Mouse (Mus musculus) heart, postnatal 25 days (tissue): ENCODE data around the gene Hdac8. TPM values are rescaled to one million over a fixed set of nuclear protein-coding genes. Genes with fewer than 3 reads are reported as not detected.

Experiments used
- DNase-seq: peaks from one replicate; pipeline ENCODE4 v3.0.0; 2022; ENCODE audit warnings: low spot score
- intact Hi-C: fragments of 180-260 bp; cut with DNase I; formaldehyde crosslinking; loops from one replicate; pipeline ENCODE4 v1.15.1; 2025
- total RNA-seq, 2 experiments: library from RNA; stranded (reverse); gene quantifications; 2 replicates each; pipeline ENCODE4 v1.2.3; 2021

The Hdac8 gene
- total RNA-seq, 2 experiments from 2014 or later: 3.2 to 3.9 TPM

DNA sequence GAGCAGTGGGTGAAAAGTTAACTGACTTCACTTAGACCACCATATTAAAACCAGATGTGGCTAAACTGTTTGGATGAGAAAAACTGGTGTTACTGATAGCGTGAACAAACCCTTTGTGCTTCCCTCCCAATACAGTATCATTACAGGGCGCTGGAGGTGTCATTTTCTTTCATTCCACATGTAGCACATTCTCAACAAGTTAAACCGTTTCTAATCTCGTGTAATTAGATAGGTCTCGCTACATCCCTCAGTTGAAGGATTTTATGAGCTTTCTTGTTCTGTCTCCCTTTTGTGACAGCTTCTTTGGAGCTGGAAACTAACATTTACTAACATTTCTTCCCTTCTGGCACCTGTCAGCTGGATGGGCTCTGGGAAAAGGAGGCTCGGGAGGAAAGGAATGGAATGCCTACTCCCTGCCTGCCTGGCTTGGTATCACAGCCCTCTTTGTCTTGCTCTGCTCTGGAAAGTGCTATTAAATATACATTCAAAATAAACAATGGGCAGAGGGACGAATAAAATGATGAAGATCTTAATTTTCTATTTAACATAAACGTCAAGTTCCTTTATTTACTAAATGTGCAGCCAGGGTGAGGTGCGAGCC lies 156.2 kb downstream of the Hdac8 start:
- intact Hi-C loops: no loop called here
- DNase-seq: no peak

DNA sequence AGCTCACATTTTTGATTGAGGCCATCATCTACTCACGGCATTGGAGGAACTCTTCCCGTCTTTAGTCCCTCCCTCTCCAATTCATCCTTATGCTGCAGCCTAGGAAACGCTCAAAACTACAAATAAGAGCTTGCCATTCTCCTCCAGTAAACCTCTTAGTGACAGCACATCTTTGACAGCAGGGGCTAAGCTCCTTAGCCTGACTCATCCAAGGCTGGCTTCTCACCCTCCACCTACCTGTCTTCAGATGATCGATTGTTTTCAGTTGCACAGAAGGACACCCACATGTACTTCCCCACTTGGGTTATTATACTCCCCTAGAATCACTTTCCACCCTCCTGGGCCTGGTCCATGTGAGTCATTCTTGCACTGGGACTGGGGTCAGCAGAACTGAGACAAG lies 163.5 kb downstream of the Hdac8 start:
- intact Hi-C loops: no loop called here

DNA sequence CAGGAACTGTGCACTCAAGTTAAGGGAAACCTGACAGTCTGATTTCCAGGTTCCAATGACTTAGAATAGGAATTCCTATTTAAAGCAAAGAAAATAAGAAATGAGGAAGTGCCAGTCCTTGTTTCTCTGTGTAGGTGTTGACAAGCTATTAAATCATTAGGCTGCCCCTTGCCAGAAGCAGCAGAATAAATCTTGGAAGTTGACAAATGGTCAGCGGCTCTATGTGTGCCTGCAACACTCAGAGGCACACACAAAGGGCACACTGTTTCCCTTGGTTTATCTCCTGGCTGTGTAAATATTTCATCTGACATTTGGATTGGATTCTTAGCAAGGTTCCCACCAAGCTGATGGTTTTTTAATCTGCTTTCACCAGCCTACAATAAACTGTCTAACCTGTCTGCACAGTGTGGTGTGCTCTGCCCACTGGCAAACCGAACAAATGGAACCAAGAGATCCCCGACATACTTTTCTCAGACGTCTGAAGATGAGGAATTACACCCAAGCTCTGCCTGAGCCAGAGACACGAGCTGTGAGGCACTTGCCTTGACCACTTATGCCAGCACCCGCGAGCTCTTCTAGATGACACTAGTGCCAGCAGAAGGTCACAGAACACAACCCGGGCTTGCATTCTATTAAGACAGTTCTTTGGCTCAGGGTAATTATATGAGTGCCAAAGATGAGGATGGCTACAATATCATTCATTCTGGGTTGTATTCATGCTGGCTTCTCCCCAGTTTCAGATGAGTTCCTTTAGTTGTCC lies 165.6 kb downstream of the Hdac8 start:
- intact Hi-C loops: no loop called here
- DNase-seq: no peak

More for the DNA sequence above, 163.5 kb downstream of the Hdac8 start:
- no peak for DNase-seq

DNA sequence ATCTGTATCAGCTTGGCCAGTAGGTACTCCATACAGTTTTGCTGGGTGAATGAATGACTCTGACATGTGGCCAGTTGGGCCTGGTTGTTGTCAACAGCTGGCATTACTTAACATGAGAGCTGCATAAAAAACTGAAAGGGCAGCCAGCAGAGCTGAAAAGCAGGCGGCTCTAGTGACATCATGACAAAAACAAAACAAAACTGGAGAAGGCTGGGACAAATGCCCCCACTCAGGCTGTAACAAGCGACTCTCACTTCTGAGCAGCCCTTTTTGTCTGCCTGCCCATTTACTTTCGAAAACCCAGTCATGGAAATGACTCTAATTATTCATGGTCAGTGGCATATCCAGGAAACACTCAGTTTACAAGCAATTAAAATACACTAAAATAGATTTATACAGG lies 185.5 kb downstream of the Hdac8 start:
- intact Hi-C loops: no loop called here
- no peak for DNase-seq

DNA sequence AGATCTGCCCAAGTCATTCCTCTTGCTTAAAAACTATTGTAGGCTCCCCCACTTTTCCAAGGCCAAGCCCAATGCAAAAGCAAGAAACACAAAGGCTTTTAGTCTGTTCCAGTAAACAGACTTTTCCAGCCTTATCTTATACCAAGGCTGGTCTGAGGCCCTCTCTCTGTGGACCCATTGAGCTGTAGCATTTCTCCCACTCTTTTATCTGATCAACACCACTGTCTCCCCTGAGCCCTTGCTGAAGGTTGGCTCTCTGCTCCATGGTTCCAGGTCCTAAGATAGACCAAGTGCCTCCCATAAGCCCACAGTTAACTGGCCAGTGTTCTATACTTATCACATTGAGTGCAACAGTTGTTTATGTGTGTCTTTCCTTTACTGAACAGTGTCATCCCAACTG lies 185.9 kb downstream of the Hdac8 start:
- intact Hi-C loops: no loop called here

DNA sequence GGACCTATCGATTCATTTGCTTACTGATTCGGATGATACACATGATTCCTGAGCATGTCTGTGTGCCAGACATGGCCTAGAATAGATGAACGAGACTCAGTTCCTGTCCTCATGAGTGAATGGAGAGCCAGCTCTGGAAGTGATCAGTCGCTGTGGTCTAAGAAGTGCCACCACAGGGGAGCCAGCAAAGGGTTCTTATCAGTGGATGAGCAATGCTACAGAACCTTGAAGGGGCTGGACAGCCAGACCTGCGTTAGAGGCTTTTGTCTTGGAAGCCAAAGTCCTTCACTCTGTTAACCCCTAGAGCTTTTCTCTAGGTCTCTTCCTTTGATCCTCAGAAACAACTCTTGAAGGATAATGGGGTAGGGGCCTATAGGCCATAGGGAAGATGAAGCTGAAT lies 186.4 kb downstream of the Hdac8 start:
- no peak for DNase-seq
- intact Hi-C loops: no loop called here

More for the DNA sequence above, 185.9 kb downstream of the Hdac8 start:
- no peak for DNase-seq

DNA sequence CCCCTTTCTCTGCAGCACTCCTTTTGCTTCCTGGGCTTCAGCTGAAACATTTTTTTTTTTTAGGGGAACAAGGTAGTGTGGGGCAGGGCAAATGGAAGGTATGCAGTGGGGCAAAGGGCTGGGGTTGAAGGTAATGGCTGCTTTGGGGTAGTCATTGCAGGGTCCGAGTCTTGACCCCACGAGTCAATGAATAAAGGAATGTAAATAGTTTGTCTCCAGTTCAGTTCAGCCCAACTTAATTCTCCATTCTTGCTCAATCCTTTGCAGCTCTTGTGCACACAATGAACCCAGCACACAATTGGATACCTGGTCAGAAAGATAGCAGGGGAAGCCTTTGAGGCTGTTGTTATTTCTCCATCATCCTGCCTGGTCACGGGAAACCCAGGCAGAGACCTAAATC lies 194.0 kb downstream of the Hdac8 start:
- intact Hi-C loops: no loop called here
- no peak for DNase-seq

DNA sequence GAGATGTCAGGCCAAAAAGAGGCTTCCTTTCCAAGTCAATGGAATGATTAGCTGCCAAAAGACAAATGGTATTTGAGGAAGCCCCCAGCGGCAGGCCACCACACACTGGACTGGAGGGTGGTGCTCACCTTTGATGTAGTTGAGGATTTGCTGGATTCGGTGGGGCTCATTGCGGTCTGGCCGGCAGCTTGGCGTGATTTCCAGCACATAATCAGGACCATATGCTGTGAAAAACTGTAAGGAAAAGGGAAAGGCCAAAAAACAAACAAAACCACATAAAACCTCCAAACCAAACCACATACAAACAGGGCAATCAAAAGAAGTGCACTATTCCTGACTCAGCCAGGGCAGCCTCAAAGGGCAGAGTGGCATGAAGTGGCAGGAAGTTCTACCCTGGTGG lies 197.6 kb downstream of the Hdac8 start:
- no peak for DNase-seq
- intact Hi-C loops: no loop called here

DNA sequence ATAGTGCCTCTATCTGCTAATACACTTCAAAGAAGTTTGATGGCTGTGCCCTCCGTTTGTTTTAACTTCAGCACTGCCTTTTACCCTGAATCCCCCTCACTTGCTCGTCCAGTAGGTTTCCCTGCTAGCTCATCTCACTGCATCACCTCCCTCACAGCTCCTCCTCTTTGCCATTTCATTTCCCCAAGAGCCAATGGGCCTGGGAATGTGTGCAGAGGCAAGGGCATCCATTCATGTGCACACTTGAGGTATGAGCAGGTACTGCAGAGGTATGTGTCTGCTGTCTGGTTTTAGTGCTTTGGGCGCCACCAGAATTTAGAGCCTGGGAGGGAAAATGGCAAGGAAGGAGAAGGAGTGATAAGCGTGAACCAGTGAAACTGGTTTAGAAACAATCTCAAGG lies 199.4 kb downstream of the Hdac8 start:
- DNase-seq: no peak
- intact Hi-C loops: no loop called here

DNA sequence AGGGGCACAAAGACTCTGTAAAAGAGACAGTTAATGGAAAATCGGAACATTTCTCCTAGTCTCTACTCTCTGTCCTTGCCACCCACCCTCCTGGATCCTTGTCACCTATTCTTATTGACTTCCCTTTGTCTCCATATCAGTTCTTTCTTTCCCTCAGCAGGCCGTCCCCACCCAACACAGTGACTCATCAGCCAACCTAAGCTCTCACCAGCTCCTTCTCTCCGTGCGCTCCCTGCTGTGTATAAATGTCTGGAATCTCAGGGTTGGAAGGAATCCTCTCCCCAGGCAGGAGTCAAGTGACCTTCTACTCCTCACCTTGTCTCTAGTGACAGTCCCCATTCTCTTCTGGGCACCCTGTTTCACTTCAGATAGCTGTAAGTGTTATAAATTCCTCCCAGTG lies 200.2 kb downstream of the Hdac8 start:
- no peak for DNase-seq
- intact Hi-C loops: no loop called here

DNA sequence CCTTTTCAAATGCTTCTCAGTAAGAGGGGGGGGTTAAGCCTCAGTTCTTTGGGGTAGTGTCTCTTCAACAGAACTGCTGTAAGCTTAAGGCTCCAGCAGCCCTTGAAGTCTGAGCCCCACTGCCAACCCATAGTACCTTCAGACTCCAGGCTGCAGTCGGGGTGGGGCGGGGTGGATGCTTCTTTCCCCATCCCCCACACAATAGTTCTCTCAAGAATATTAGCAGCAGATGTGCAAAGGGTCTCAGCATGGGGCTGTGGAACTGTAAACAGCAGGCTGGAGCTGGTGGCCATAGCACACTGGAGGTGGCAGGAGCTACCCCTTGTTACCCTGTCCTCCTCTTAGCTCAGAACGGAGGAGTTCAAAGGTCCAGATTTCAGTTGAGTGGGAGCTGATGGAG lies 202.7 kb downstream of the Hdac8 start:
- DNase-seq: no peak
- intact Hi-C loops: no loop called here

DNA sequence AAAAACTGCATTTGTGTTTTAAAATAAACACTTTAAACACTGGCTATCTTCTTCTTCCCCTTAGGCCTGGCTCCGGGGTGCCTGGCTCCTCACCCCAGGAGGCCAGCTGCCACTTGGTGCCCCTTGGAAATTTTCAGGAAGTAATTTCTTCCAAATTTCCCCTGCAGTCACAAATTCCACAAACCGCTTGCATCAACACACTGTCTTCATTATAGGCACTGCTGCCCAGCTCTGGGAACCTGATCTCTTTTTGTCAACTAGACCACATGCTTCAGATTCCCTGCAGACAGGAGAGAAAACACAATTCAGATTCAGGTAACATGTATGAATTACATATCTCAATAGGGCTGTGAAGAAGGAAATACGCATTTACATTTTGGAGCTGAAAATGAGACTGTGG lies 220.3 kb downstream of the Hdac8 start:
- DNase-seq: no peak
- intact Hi-C loops: no loop called here

DNA sequence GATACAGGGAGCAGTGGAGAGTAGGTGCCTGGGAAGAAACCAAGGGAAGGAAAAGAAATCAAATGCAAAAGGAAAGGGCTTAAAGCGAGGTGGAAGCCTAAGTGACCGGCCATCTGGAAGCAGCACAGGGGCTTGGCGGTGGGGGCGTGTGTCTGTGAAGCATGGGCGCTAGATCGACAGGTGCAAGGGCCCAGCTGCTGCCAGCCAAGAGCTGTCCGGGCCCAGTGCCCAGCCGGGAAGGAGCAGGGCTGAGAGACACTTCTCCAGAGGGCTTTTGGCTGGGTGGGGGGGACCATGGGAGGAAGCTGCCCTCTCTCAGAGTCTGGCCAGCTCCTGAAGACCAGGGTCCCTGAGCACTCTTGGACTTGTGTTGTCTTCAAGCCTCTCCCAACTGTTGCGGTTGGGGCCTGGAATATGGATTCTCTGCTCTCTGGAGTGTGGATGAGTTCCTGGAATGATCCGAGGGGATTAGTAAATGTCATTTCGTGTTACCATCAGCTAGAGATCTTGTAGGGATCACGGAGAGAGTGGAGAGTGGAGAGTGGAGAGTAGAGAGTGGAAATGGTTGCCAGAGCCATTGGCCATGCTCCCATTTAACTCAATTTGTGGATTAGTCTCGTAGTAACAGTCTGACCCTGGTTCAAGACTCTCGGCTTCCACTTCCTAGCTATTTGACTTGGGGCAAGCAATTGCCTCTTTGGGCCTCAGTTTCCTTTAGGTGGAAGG lies 242.4 kb downstream of the Hdac8 start:
- intact Hi-C loops: no loop called here
- no peak for DNase-seq

DNA sequence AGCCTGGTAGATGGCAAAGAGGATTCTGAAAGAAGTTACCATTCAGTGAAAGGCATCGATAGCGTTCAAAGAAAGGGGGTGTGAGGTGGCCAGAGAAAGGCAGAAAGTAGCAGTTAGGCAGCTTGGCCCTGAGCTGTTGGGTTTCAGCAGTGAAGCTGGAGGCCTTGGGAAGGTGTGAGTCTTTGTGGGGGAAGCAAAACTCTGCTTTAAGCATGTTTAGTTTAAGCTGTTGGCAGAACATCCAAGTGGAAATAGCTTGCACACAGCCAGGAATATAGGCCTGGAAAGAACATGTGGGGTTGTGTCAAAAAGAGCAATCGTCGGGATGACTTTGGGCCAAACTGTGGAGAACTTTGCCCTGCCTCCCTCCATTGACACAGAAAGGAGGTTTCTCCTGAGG lies 245.4 kb downstream of the Hdac8 start:
- no peak for DNase-seq
- intact Hi-C loops: no loop called here

DNA sequence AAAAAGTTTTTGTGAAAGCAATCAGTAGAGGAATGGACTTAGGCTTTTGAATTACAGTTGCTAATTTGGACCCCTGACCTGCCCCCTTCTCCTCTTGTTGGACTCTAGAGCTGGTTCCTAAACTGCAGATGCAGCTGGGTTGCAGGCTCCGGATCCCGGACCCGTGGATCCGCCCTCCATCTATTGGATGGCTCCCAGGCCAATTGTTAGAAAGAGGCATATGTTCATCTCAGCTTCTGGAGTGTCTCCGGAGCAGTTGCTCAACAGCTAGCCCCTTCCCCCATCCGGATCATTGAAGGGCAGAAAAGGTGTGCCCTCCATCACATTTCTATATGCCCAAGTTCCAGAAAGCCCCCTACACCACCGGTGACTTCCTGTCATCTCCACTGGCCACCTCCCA lies 251.3 kb downstream of the Hdac8 start:
- intact Hi-C loops: no loop called here
- DNase-seq: no peak

DNA sequence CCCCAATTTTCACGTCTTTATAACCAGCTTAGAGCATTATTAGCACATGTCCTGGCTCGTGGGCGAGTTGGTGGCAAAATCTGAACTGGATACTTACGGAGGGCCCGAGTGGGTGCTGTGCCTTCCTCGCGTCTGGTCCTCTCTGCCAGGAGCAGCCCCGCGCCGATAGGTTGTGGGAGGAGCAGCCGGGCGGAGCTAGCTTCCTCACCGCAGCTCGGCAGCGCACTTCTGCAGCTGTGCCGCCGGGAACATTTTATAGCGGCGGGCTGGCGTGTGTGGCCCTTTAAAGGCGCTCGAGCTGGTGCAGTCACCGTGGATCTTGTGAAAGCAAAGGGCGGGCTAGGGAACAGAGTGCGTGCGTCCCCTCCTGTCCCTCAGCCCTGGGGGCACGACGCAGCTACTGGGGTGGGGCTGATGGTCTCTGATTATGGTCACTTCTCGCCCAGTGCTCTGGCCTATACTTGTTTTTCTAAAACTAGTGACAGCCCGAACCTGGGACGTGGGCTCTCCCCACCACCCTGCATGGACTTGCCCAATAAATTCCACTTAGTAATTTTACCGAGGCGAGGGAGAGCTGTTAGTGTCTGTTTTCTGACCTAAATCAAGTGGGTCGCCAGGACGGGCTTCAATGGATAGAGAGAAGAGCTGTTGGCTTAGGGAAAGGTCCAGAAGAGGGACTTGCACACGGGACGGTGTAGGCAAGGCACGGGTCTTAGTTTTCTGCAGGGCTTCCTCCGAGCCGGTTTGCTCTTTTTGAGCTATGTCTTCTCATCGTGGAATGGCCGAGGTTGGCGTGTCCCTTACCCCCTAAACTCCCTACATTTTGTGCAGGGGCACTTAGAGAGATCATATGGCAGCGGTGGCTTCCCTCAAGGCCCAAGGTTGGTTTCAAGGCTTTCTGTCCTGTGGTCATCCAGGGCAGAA lies 253.0 kb downstream of the Hdac8 start, which contains the start of gene Cited1:
Gene Cited1, minus strand, starts transcription at position 245 of the 924 bp plus-strand sequence.
- intact Hi-C loops: no loop called here
- DNase-seq: peak; percentile 4

DNA sequence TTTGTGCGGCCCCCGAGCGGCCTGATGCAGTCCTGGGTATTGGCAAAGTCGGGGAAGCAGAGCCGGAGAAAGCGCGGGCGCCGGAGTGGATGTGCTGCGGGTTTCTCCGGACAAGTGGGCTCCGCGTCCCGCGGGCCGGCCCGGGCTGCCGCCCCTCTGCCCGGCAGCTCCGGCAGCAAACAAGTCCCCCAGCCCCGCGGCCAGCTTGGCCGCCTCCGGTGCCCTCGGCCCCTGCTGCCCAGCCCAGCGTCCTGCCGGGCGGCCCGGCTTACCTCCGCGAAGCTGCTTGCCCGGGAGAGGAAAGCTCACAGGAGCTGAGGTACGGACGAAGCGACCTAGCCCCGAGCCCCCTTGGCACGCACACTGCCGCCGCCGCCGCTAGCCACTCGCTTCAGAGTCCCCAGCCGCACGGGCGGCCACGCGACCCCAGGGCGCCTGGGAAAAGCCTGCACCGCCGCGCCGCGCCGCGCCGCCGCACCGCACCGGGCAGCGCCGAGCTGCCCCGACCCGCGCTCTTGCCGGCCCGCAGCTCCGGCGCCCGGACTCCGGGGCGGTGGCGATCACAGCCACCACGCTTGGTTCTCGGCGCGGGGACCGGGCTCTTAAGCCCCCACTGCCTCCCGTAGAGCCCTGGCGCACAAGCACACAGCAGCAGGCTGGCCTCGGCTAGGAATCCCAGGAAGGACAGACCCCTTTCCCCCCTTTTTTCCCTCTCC lies 253.8 kb downstream of the Hdac8 start:
- intact Hi-C loops: no loop called here

DNA sequence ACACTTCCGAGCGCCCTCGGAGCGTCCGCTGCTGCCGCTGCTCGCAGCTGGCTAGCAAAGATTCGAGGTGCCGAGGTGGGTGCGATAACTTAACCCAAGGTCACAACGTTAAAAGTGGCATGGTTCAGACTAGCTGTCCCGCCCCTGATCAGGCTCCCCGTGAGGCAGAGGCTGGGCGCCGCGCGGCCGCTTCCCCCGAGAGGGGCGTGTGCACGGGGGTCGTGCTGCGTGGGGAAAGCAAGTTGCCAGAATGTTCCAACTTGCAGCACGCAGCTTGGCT lies 254.3 kb downstream of the Hdac8 start:
- intact Hi-C loops: no loop called here
- no peak for DNase-seq

More for the DNA sequence above, 253.8 kb downstream of the Hdac8 start:
- no peak for DNase-seq

DNA sequence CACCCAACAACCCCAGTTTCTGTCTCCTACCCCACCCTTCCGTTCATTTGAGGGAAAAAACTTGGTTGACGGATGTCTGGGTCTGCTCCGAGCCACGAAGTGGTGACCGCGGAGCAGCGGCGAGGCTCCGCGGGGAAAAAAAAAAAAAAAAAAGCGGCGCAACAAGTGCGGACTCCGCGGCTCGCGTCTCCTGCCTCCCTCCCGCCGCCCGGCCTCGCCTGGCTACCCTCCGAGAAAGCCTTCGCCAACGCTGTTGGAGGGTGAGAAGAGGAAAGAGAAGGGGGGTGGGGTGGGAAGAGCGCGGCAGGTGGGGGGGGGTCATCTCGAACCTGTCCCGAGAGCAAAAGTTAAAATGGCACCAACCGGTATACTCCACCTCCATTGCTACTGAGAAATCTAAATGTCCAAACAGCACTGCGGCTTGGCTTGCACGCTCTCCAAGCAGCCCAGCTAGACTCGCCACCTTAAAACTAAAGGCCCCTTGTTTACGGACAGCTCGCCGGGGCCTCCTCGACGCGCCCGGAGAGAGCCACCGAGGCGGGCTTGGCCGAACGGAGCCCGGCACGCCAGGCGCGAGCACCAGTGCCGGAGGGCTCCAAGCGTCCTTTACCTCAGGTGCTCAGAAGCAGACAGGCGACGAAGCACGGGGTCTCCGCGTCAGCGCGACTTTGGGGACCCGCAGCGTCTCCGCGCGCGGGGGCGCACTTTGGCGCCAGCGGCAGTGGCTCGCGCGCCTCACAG lies 254.8 kb downstream of the Hdac8 start:
- no peak for DNase-seq
- intact Hi-C loops: no loop called here
